7 mouse cellular contexts compared by ENCODE assay signal in genomic region chr15:96459741-96460450, GRCm38 (mm10). TPM values are rescaled to one million over a fixed set of nuclear protein-coding genes. Genes with fewer than 3 reads are reported as not detected.
A peak's percentile ranks its signal among the peaks of the same experiment; 100 is the strongest.
DNase-seq lines count a peak whose midpoint lies in the region; ATAC-seq and TF ChIP-seq lines count a peak whose summit lies in the region.

No protein-coding gene starts in this region.

- peak; percentile 8 for ATAC-seq in activated CD4-positive, CD25-positive, alpha-beta regulatory T cell, adult 4 months
- peak; percentile 19 for ATAC-seq in hindbrain, embryonic 16.5 days

- H3K27me3 ChIP-seq in hindbrain, embryonic 16.5 days (replicated peaks; ENCODE audit: control insufficient read depth, insufficient read depth, low read length), result no peaks in the 10 kb centered on the region

- peak overlapping the region; percentile 83 for H3K9ac ChIP-seq in hindbrain, embryonic 16.5 days (ENCODE audit: low read depth, low read length)

- peak overlapping the region; percentile 95 for H3K4me3 ChIP-seq in gastrocnemius, adult 2 months
- H3K4me3 ChIP-seq in hindbrain, embryonic 16.5 days (ENCODE audit: low read length), result peak overlapping the region; percentile 81

- intact Hi-C loops in gastrocnemius, adult 2 months (cut with DNase I), result loop anchor here (2.0 kb wide), 1 partner anchor 173 kb away; the partner anchor contains the start of gene Arid2
- intact Hi-C loops in left cerebral cortex, postnatal 4 days (cut with DNase I), result no loop called here

- peak overlapping the region; percentile 61 for H3K4me2 ChIP-seq in hindbrain, embryonic 16.5 days (ENCODE audit: low read length)

- DNase-seq in cerebellum, postnatal 25 days, result peak; percentile 77 to 78
- DNase-seq in gastrocnemius, adult 2 months, result peak; percentile 84
- DNase-seq in left cerebral cortex, postnatal 4 days, result peak; percentile 53
- peak; percentile 55 for DNase-seq in mesoderm, embryonic 11.5 days (ENCODE audit: low read depth, low spot score)
- peak; percentile 14 to 18 for DNase-seq in right cerebral cortex, postnatal 36 days (ENCODE audit: low spot score in 2 of 2)

- H3K9me3 ChIP-seq in hindbrain, embryonic 16.5 days (ENCODE audit: control insufficient read depth, low read length), result no peaks in the 10 kb centered on the region

- H3K36me3 ChIP-seq in hindbrain, embryonic 16.5 days (ENCODE audit: control insufficient read depth, insufficient read depth, low read length), result no peaks in the 10 kb centered on the region

- H3K4me1 ChIP-seq in hindbrain, embryonic 16.5 days (ENCODE audit: control insufficient read depth, insufficient read depth, low read depth, low read length), result peaks cover 7% of the 10 kb centered on the region

- under 1% methylated on average over 34 of the region's 71 CpGs for WGBS in hindbrain, embryonic 16.5 days

- TF ChIP-seq CTCF in gastrocnemius, adult 2 months (IDR thresholded peaks at IDR 0.05), result no peak

- peak overlapping the region; percentile 99 for H3K27ac ChIP-seq in gastrocnemius, adult 2 months
- H3K27ac ChIP-seq in hindbrain, embryonic 16.5 days (ENCODE audit: low read depth, low read length), result peak overlapping the region; percentile 97

RNA-seq across cellular contexts. Expression of gene Scaf11, which starts 0.7 kb away (rescaled TPM):
- polyA plus RNA-seq in activated CD4-positive, CD25-positive, alpha-beta regulatory T cell, adult 4 months (2017; shearing (Covaris generic)), result 10 to 100 TPM; 39.8 to 46.8 TPM
- total RNA-seq in gastrocnemius, adult 2 months (2021), result 10 to 100 TPM; 41.3 to 43.3 TPM
- 39.4 and 41.5 TPM in 2 replicates for polyA plus RNA-seq in hindbrain, embryonic 16.5 days (2015; fragmentation: Nextera tagmentation; extraction: Ambion mirVana)
- total RNA-seq in left cerebral cortex, postnatal 4 days (2021), result 10 to 100 TPM; 48.9 to 50.6 TPM

Comparison
In these comparisons a context has a peak if more than half of its experiments do, and no peak if none do; other contexts are left out.
1. Peak in every context shown above with its lines: DNase-seq, ATAC-seq, H3K4me3 ChIP-seq and H3K27ac ChIP-seq.
2. DNase-seq: peak in every context shown above with its lines; median percentile 84 in gastrocnemius, adult 2 months; 78 in cerebellum, postnatal 25 days; 55 in mesoderm, embryonic 11.5 days; 53 in left cerebral cortex, postnatal 4 days; 16 in right cerebral cortex, postnatal 36 days.